Mouse (Mus musculus) myocyte (in vitro differentiated cells): ENCODE measurements around the gene Abca12. TPM values are rescaled to one million over a fixed set of nuclear protein-coding genes. Genes with fewer than 3 reads are reported as not detected.

Source experiments
- H3K27me3 ChIP-seq: one replicate; pipeline ENCODE4 v1.6.1; 2011; ENCODE audit not compliant: control insufficient read depth, insufficient read depth, insufficient read length
- H3K36me3 ChIP-seq: one replicate; pipeline ENCODE4 v1.6.1; 2011; ENCODE audit not compliant: control insufficient read depth, insufficient read depth
- H3K4me2 ChIP-seq: one replicate; pipeline ENCODE4 v1.6.1; 2011; ENCODE audit warnings: low read depth, control low read depth
- H3K4me3 ChIP-seq: one replicate; pipeline ENCODE4 v1.5.1; 2011; ENCODE audit warnings: mild to moderate bottlenecking, control low read depth, moderate library complexity
- H3K79me2 ChIP-seq: one replicate; pipeline ENCODE4 v1.6.1; 2011; ENCODE audit not compliant: control insufficient read depth, insufficient read depth
- H3ac ChIP-seq: one replicate; pipeline ENCODE4 v1.6.1; 2011; ENCODE audit not compliant: control insufficient read depth, insufficient read length
- CEBPB ChIP-seq: IDR thresholded peaks from 2 replicates; pipeline ENCODE4 v1.6.1; 2011; ENCODE audit warnings: mild to moderate bottlenecking, moderate library complexity; ENCODE audit not compliant: poor library complexity, insufficient read depth, severe bottlenecking
- E2F4 ChIP-seq: IDR thresholded peaks from one replicate; pipeline ENCODE4 v1.6.1; 2011; ENCODE audit warnings: mild to moderate bottlenecking, control low read depth, moderate library complexity; ENCODE audit not compliant: insufficient read depth
- MAX ChIP-seq: IDR thresholded peaks from one replicate; pipeline ENCODE4 v1.6.1; 2011; ENCODE audit warnings: low read depth, mild to moderate bottlenecking, control low read depth
- MYOD1 ChIP-seq, 3 experiments: IDR thresholded peaks; one replicate each; pipeline ENCODE4 v1.6.1; 2011; ENCODE audit warnings: control low read depth in 2 of 3, low read depth in 2 of 3, mild to moderate bottlenecking in 2 of 3, moderate library complexity in 1 of 3; ENCODE audit not compliant: insufficient read length in 2 of 3, control insufficient read depth in 1 of 3
- MYOG ChIP-seq, 3 experiments: IDR thresholded peaks; one replicate each; pipeline ENCODE4 v1.6.1; 2011; ENCODE audit warnings: control low read depth in 2 of 3, low read depth in 2 of 3, mild to moderate bottlenecking in 2 of 3; ENCODE audit not compliant: insufficient read length in 2 of 3, control insufficient read depth in 1 of 3, insufficient read depth in 1 of 3
- POLR2A ChIP-seq: IDR thresholded peaks from one replicate; pipeline ENCODE4 v1.6.1; 2011; ENCODE audit warnings: low read depth, mild to moderate bottlenecking, control low read depth, moderate library complexity; ENCODE audit not compliant: insufficient read length
- POLR2AphosphoS2 ChIP-seq: IDR thresholded peaks from one replicate; pipeline ENCODE4 v1.6.1; 2011; ENCODE audit warnings: low read depth, control low read depth; ENCODE audit not compliant: insufficient read length
- REST ChIP-seq: IDR thresholded peaks from one replicate; pipeline ENCODE4 v1.6.1; 2011; ENCODE audit warnings: mild to moderate bottlenecking, control low read depth, moderate library complexity; ENCODE audit not compliant: insufficient read depth, insufficient read length
- SRF ChIP-seq: IDR thresholded peaks from one replicate; pipeline ENCODE4 v1.6.1; 2011; ENCODE audit warnings: low read depth; ENCODE audit not compliant: control insufficient read depth, insufficient read length
- TCF12 ChIP-seq: IDR thresholded peaks from one replicate; pipeline ENCODE4 v1.6.1; 2011; ENCODE audit warnings: mild to moderate bottlenecking, control low read depth; ENCODE audit not compliant: poor library complexity, insufficient read depth, severe bottlenecking
- TCF3 ChIP-seq: IDR thresholded peaks from one replicate; pipeline ENCODE4 v1.6.1; 2011; ENCODE audit warnings: low read depth, control low read depth; ENCODE audit not compliant: insufficient read length
- USF1 ChIP-seq: IDR thresholded peaks from one replicate; pipeline ENCODE4 v1.6.1; 2011; ENCODE audit warnings: low read depth, mild to moderate bottlenecking, control low read depth, moderate library complexity
- polyA plus RNA-seq: library from polyadenylated mRNA; unstranded; fragments of >200 nt; fragmentation: generic; extraction: Trizol; gene quantifications from one replicate; pipeline ENCODE4 v1.2.1, GENCODE M21; 2012; ENCODE audit warnings: missing spikeins

Gene Abca12
- polyA plus RNA-seq, 1 experiment: 0.08 TPM

DNA sequence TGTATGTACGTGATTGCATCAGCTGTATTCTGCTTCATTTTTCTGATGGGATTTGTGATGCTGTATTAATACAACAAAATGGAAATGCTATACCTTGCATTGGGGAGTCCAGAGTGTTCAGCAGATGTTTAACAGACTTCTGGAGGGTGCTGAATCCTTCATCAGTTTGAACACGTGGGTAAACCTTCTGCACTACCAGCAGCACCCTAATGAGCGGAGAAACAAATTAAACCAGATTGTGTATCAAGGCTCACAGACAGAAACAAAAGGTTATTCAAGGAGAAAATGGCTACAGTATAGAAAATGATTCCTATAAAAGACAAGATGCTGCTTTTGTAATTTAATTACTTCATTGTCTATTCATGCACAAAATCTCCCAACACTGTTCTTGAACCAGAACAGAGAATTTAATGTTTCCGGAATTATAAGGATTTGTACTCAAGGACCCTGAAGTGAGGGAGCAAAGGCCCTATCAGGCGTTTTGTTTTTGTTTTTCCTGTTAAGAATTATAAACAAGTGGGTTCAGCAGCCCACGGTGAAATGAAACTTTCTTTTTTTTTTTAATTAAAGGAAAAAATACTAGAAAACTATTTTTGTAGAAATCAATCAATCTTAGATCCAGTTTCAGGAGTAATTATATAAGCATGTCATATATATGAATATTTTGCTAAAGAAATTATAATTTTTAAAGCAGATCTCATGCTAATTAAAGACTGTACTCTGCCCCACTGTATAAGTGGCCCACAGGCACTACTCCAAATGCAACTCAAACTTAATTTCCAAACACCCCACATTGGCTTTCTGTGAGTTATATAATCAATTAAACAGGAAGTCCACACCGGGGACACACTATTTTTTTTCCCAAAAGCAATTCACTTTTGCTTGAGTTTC lies 73.1 kb downstream of the Abca12 start:
- TF ChIP-seq TCF3: no peak
- no peak for TF ChIP-seq USF1
- TF ChIP-seq TCF12: no peak
- TF ChIP-seq MYOG (IDR thresholded peaks at IDR 0.05; ENCODE audit: control insufficient read depth in 1 of 3, insufficient read depth in 1 of 3, insufficient read length in 2 of 3, low read depth in 2 of 3): no peak
- Histone ChIP-seq H3K36me3 (no peaks in the 10 kb centered on the region), H3K4me2 (no peak overlapping the region), H3K4me3 (no peak overlapping the region), H3ac (no peak overlapping the region), H3K79me2 (no peaks in the 10 kb centered on the region), H3K27me3 (no peaks in the 10 kb centered on the region)

DNA sequence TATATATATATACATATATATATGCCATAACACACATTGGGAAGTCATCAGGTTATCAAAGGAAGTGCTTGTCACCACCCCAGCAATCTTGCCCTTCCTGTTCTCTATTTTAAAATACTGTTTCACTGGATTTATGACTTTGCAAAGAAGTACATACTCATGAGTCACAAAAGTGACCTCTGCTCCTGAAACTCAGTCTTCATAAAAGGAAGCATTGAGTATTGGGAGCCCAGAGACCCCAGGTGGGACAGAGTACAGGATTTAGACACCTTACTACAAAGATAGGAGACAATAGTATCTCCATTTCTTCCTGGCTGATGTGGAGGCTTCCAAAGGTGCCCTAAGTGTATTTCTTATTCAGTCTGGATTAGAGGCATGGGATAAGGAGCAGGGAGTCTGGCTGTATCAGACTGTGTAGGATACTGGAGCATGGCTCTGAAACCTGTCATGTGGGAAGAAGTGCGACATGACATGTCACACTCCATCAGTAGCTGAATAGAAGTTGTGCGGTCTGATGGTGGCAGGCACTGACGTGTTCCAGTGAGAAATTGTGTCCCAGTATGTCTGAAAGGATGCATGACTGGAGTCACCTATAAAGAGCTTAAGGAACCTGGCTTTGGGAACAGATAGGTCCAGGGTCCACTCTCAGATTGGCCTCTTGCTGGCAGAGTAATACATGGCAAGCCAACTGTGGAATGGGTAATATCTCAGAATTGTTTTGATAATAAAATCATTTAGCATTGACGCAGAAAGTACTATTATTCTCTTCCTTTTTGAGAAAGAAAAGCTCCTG lies 76.0 kb downstream of the Abca12 start:
- no peaks in the 10 kb centered on the region for H3K27me3 ChIP-seq
- H3K4me2 ChIP-seq: no peak overlapping the region
- H3ac ChIP-seq: no peak overlapping the region
- TF ChIP-seq CEBPB (no peak), MYOD1 (IDR thresholded peaks at IDR 0.05; ENCODE audit: control insufficient read depth in 1 of 3, insufficient read length in 2 of 3, low read depth in 2 of 3) (no peak), POLR2AphosphoS2 (no peak), TCF3 (no peak), MAX (no peak), E2F4 (no peak)
- no peaks in the 10 kb centered on the region for H3K79me2 ChIP-seq
- H3K4me3 ChIP-seq: no peak overlapping the region
- no peaks in the 10 kb centered on the region for H3K36me3 ChIP-seq

DNA sequence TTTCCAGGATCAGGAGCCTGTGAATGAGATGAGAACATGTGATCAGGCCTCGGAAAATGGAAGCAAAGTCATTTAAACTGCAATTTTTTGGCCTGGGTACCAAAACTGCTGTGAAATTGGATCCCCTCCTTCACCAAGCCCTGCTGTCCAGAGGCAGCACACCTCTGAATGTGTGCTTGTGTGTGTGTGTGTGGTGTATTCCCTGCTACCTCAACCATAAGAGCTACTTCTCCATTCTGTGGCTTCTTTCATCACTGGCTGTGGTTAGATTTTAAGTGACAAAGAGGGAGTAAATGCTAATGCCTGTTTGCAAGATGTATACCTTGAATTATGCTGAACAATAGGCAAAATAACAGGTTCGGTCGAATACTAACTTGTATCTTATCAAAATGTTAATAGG lies 84.4 kb downstream of the Abca12 start:
- TF ChIP-seq MAX: no peak
- TF ChIP-seq SRF: no peak
- no peak for TF ChIP-seq MYOD1 (IDR thresholded peaks at IDR 0.05; ENCODE audit: control insufficient read depth in 1 of 3, insufficient read length in 2 of 3, low read depth in 2 of 3)
- TF ChIP-seq MYOG (IDR thresholded peaks at IDR 0.05; ENCODE audit: control insufficient read depth in 1 of 3, insufficient read depth in 1 of 3, insufficient read length in 2 of 3, low read depth in 2 of 3): no peak
- TF ChIP-seq E2F4: no peak
- TF ChIP-seq TCF3: no peak
- no peak for TF ChIP-seq CEBPB
- TF ChIP-seq POLR2A: no peak
- no peak for TF ChIP-seq USF1
- no peak for TF ChIP-seq POLR2AphosphoS2
- TF ChIP-seq TCF12: no peak
- no peak for TF ChIP-seq REST
- no peaks in the 10 kb centered on the region for H3K27me3 ChIP-seq
- no peak overlapping the region for H3ac ChIP-seq
- no peaks in the 10 kb centered on the region for H3K79me2 ChIP-seq
- no peaks in the 10 kb centered on the region for H3K36me3 ChIP-seq
- no peak overlapping the region for H3K4me3 ChIP-seq
- H3K4me2 ChIP-seq: no peak overlapping the region

DNA sequence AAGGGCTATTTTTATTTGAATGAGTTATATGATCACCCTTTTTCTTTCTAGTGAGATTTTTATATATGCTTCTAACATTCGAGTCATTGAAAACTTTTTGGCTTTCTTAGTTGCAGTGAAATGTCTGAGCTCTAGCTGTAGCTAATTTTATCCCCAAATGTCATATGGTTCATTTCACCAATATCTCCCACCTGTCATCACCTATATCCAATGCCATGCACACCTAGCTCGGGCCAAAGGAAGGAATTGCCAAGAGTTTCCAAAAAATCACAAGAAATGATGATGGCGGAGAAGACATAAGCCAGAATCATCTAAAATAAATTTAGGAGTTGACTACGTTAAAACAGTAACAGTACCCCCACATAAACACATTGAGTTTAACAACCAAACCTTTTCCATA lies 102.5 kb downstream of the Abca12 start:
- no peak for TF ChIP-seq MYOG (IDR thresholded peaks at IDR 0.05; ENCODE audit: control insufficient read depth in 1 of 3, insufficient read depth in 1 of 3, insufficient read length in 2 of 3, low read depth in 2 of 3)
- TF ChIP-seq MAX: no peak
- no peak for TF ChIP-seq TCF3
- TF ChIP-seq POLR2AphosphoS2: no peak
- no peak for TF ChIP-seq USF1
- no peak for TF ChIP-seq TCF12
- TF ChIP-seq POLR2A: no peak
- TF ChIP-seq E2F4: no peak
- TF ChIP-seq MYOD1 (IDR thresholded peaks at IDR 0.05; ENCODE audit: control insufficient read depth in 1 of 3, insufficient read length in 2 of 3, low read depth in 2 of 3): no peak
- no peak for TF ChIP-seq CEBPB
- no peak for TF ChIP-seq SRF
- no peak for TF ChIP-seq REST
- Histone ChIP-seq H3K4me3 (no peak overlapping the region), H3K36me3 (no peaks in the 10 kb centered on the region), H3K4me2 (no peak overlapping the region), H3ac (no peak overlapping the region), H3K27me3 (no peaks in the 10 kb centered on the region), H3K79me2 (no peaks in the 10 kb centered on the region)
